Mouse (Mus musculus) stomach, postnatal 0 days (tissue): ENCODE results near the gene Atxn7l1.

ENCODE experiments used
- CTCF ChIP-seq: IDR thresholded peaks from 2 replicates; pipeline ENCODE4 v1.5.1; 2016; ENCODE audit warnings: antibody characterized with exemption, low read depth, mild to moderate bottlenecking, moderate library complexity
- EP300 ChIP-seq: optimal IDR thresholded peaks from 2 replicates; pipeline ENCODE3; 2016; ENCODE audit warnings: antibody characterized with exemption

DNA sequence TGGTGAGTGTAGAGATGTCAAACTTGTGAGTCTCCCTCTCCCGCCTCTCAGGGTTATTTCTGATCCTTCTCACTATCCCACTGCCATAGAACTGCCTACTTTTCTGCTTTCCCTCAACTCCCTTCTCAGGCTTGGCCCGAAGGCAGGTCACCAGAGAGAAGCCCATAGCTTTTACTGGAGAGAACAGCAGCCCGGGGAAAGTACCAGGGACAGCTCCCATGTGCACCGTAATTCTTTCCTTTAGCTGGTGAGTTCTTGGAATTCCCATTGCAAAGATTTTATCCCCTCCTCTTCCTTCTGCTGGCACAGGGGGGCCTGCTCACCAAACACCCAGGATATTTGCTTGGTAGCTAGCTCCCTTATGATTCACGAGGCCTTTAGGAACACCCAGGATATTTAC is 190.7 kb downstream of the Atxn7l1 start:
- no peak for TF ChIP-seq CTCF
- no peak for TF ChIP-seq EP300
